Mouse (Mus musculus) stomach, postnatal 0 days (tissue): Measurements from ENCODE around the gene Arpc5. TPM values are rescaled to one million over a fixed set of nuclear protein-coding genes. Genes with fewer than 3 reads are reported as not detected.

Source experiments
- ATAC-seq: fragments of 200-750 bp; cut with Nextera tagmentation; 2 replicates; pipeline ENCODE4 v1.8.0; 2017; ENCODE audit not compliant: low FRiP score, low TSS enrichment
- DNase-seq: peaks from one replicate; pipeline ENCODE4 v3.0.0-alpha.2; 2016; ENCODE audit warnings: low spot score
- H3K27ac ChIP-seq: fragments of 300-500 bp; sonication (generic); replicated peaks from 2 replicates; pipeline ENCODE4 v1.5.1; 2014; ENCODE audit warnings: mild to moderate bottlenecking, control low read depth
- H3K27me3 ChIP-seq: fragments of 300-500 bp; sonication (generic); 2 replicates; pipeline ENCODE4 v1.6.1; 2014; ENCODE audit warnings: low read length; ENCODE audit not compliant: control insufficient read depth, insufficient read depth
- H3K36me3 ChIP-seq: fragments of 300-500 bp; sonication (generic); 2 replicates; pipeline ENCODE4 v1.6.1; 2014; ENCODE audit warnings: low read length, mixed read lengths; ENCODE audit not compliant: control insufficient read depth, insufficient read depth
- H3K4me1 ChIP-seq: fragments of 300-500 bp; sonication (generic); replicated peaks from 2 replicates; pipeline ENCODE4 v1.6.1; 2014; ENCODE audit warnings: antibody characterized with exemption; ENCODE audit not compliant: control insufficient read depth, insufficient read depth
- H3K4me2 ChIP-seq: fragments of 300-500 bp; sonication (generic); replicated peaks from 2 replicates; pipeline ENCODE4 v1.6.1; 2014; ENCODE audit warnings: low read depth, mild to moderate bottlenecking, control low read depth, moderate library complexity
- H3K4me3 ChIP-seq: fragments of 300-500 bp; sonication (generic); 2 replicates; pipeline ENCODE4 v1.5.1; 2014; ENCODE audit warnings: low read depth, low read length, control low read depth
- H3K9ac ChIP-seq: fragments of 300-500 bp; sonication (generic); 2 replicates; pipeline ENCODE4 v1.6.1; 2014; ENCODE audit warnings: mild to moderate bottlenecking, low read length, control low read depth, mixed read lengths
- H3K9me3 ChIP-seq: fragments of 300-500 bp; sonication (generic); 2 replicates; pipeline ENCODE4 v1.6.1; 2016; ENCODE audit warnings: low read length; ENCODE audit not compliant: control insufficient read depth
- CTCF ChIP-seq: IDR thresholded peaks from 2 replicates; pipeline ENCODE4 v1.5.1; 2016; ENCODE audit warnings: antibody characterized with exemption, low read depth, mild to moderate bottlenecking, moderate library complexity
- EP300 ChIP-seq: optimal IDR thresholded peaks from 2 replicates; pipeline ENCODE3; 2016; ENCODE audit warnings: antibody characterized with exemption
- WGBS: fragments of 180-500 bp; shearing (Covaris S2); extraction: QIAGEN DNeasy Blood & Tissue Kit; methylation state at CpG from one replicate; pipeline ENCODE4 v1.1.7; 2014; 5-methylcytosine and 5-hydroxymethylcytosine counted together
- polyA plus RNA-seq: library from polyadenylated mRNA; unstranded; fragments of >200 nt; fragmentation: Nextera tagmentation; extraction: Ambion mirVana; gene quantifications from 2 replicates; pipeline ENCODE4 v1.2.1, GENCODE M21; 2015

The Arpc5 gene
- polyA plus RNA-seq, 1 experiment from 2014 or later: 355 TPM

- WGBS: 70% methylated on average over 6 of the region's 6 CpGs
- no peak overlapping the region for H3K9ac ChIP-seq
- no peaks in the 10 kb centered on the region for H3K36me3 ChIP-seq
- ATAC-seq (no peak), DNase-seq (no peak)
- no peak overlapping the region for H3K4me2 ChIP-seq
- no peaks in the 10 kb centered on the region for H3K27me3 ChIP-seq
- no peak overlapping the region for H3K4me3 ChIP-seq
- H3K9me3 ChIP-seq: no peaks in the 10 kb centered on the region
- TF ChIP-seq CTCF (no peak), EP300 (no peak)
- no peak overlapping the region for H3K27ac ChIP-seq
- H3K4me1 ChIP-seq: 0 out of 2 replicates have a peak, but pooled peaks cover 3% of the 10 kb centered on the region
Measured at GRCm38 (mm10) chr1:152793495-152794130, 27.3 kb downstream of the Arpc5 start.

DNA sequence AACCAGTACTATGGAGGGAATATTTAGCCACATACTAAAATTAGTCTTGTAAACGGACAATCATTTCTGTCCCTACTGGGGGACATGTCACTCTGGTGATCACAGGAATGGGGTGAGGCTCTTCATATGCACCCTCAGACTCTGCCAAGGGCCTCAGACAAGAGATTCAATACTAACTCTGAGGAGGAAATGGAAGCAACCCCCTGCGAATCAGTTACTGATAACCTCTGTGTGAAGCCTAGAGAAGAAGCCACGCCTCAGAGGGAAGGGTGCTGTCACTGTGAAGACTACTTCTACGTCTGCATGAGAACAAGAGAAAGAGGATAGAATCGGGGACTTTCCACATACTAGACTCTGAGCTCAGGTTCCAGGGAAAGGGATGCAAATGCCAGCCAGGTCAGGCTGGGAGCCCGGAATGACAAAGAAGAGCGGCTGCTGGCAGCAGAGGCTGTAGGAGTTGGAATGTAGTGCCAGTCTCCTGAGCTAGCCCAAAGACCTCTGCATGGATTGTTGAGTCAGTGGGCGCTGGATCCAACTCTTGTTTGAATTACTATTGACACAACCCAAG, 29.4 kb downstream of the Arpc5 start:
- ATAC-seq (no peak), DNase-seq (no peak)
- Histone ChIP-seq H3K27ac (no peak overlapping the region), H3K27me3 (no peaks in the 10 kb centered on the region), H3K4me3 (no peak overlapping the region), H3K4me2 (no peak overlapping the region), H3K9me3 (no peaks in the 10 kb centered on the region), H3K9ac (no peak overlapping the region), H3K36me3 (no peaks in the 10 kb centered on the region), H3K4me1 (0 out of 2 replicates have a peak, but pooled peaks cover 3% of the 10 kb centered on the region)
- TF ChIP-seq CTCF (no peak), EP300 (no peak)
- 60% methylated on average over 8 of the region's 8 CpGs for WGBS

DNA sequence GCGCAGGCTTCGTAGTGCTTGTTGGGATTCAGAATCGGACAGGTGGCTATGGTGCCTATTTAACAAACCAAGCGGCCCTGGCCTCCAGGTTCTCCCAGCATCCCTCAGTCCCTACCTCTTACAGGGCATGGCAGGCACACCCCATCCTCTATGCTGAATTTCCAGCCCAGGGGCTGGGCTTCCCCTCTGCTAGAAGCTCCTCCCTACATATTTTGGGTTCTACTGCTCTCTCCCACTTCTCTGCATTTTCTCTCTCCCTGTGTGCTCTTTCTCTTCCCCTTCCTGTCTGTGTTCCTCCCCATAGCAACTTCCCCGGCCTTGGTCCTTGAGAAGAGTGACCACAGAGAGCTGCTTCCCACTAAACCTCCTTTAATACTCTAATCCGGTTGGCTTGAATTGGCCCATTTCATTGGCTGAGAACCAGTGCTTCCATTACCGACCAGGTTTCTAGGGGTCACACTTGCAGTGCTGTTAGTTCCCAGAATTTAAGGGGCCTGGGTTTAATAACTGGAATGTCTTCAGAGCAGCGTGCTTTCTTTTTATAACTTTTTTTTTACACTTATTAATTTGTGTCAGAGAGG, 30.4 kb downstream of the Arpc5 start:
- ATAC-seq (peak; percentile 60; the same call in 1 of the 2 replicates), DNase-seq (no peak)
- H3K9ac ChIP-seq: no peak overlapping the region
- H3K36me3 ChIP-seq: no peaks in the 10 kb centered on the region
- H3K4me1 ChIP-seq: no peaks in the 10 kb centered on the region
- no peaks in the 10 kb centered on the region for H3K27me3 ChIP-seq
- H3K4me3 ChIP-seq: no peak overlapping the region
- 74% methylated on average over 8 of the region's 8 CpGs for WGBS
- H3K4me2 ChIP-seq: no peak overlapping the region
- TF ChIP-seq EP300 (no peak), CTCF (no peak)
- 0 out of 2 replicates have a peak overlapping the region, but pooled peaks have one; percentile 8 for H3K27ac ChIP-seq
- H3K9me3 ChIP-seq: no peaks in the 10 kb centered on the region

- ATAC-seq: no peak
Measured at GRCm38 (mm10) chr1:152798125-152798524, 31.8 kb downstream of the Arpc5 start.

GRCm38 (mm10) chr1:152799897-152800296, 33.6 kb downstream of the Arpc5 start, which contains the start of gene Ncf2:
Gene Ncf2, plus strand, starts transcription at chr1:152800194.
- Histone ChIP-seq H3K27ac (0 out of 2 replicates have a peak within 1 kb of the TSS, but pooled peaks have one; percentile 24), H3K4me2 (no peak within 1 kb of the TSS), H3K9me3 (no peaks in the 10 kb centered on the region), H3K4me3 (no peak within 1 kb of the TSS), H3K9ac (no peak within 1 kb of the TSS), H3K27me3 (no peaks in the 10 kb centered on the region), H3K4me1 (no peaks in the 10 kb centered on the region), H3K36me3 (no peaks in the 10 kb centered on the region)
- TF ChIP-seq EP300 (no peak), CTCF (no peak)
- DNase-seq: no peak
- peak; percentile 72; the same call in 1 of the 2 replicates for ATAC-seq
- WGBS: 30% methylated on average over 2 of the region's 2 CpGs

More at GRCm38 (mm10) chr1:152798125-152798524, 31.8 kb downstream of the Arpc5 start:
- Histone ChIP-seq H3K9ac (no peak overlapping the region), H3K27me3 (no peaks in the 10 kb centered on the region), H3K36me3 (no peaks in the 10 kb centered on the region), H3K9me3 (no peaks in the 10 kb centered on the region), H3K27ac (no peak overlapping the region), H3K4me3 (no peak overlapping the region), H3K4me1 (no peaks in the 10 kb centered on the region), H3K4me2 (no peak overlapping the region)
- 61% methylated on average over 9 of the region's 9 CpGs for WGBS
- no peak for TF ChIP-seq EP300
- TF ChIP-seq CTCF: no peak
- no peak for DNase-seq
